Mouse (Mus musculus) forebrain, embryonic 10.5 days (tissue): ENCODE data around the gene Mipol1. TPM values are rescaled to one million over a fixed set of nuclear protein-coding genes. Genes with fewer than 3 reads are reported as not detected.

ENCODE experiments used
- DNase-seq: peaks from one replicate; pipeline ENCODE4 v3.0.0-alpha.2; 2017; ENCODE audit warnings: low spot score; ENCODE audit errors: extremely low spot score
- H3K27ac ChIP-seq: fragments of 300-500 bp; sonication (generic); 2 replicates; pipeline ENCODE4 v1.5.1; 2016; ENCODE audit warnings: mild to moderate bottlenecking
- H3K27me3 ChIP-seq: fragments of 300-500 bp; sonication (generic); 2 replicates; pipeline ENCODE4 v1.6.1; 2016; ENCODE audit warnings: mild to moderate bottlenecking; ENCODE audit not compliant: poor library complexity, severe bottlenecking
- H3K36me3 ChIP-seq: fragments of 300-500 bp; sonication (generic); replicated peaks from 2 replicates; pipeline ENCODE4 v1.6.1; 2016; ENCODE audit warnings: mild to moderate bottlenecking, moderate library complexity
- H3K4me1 ChIP-seq: fragments of 300-500 bp; sonication (generic); 2 replicates; pipeline ENCODE4 v1.6.1; 2016
- H3K4me3 ChIP-seq: fragments of 300-500 bp; sonication (generic); 2 replicates; pipeline ENCODE4 v1.5.1; 2016; ENCODE audit warnings: mild to moderate bottlenecking, moderate library complexity
- H3K9me3 ChIP-seq: fragments of 300-500 bp; sonication (generic); 2 replicates; pipeline ENCODE4 v1.6.1; 2016; ENCODE audit warnings: mild to moderate bottlenecking, moderate library complexity
- WGBS: fragments of 180-500 bp; shearing (Covaris S2); methylation state at CpG from one replicate; pipeline ENCODE4 v1.1.7; 2016; 5-methylcytosine and 5-hydroxymethylcytosine counted together
- polyA plus RNA-seq: library from polyadenylated mRNA; unstranded; fragments of >200 nt; fragmentation: Nextera tagmentation; extraction: Ambion mirVana; gene quantifications from 2 replicates; pipeline ENCODE4 v1.2.1, GENCODE M21; 2016

The Mipol1 gene
- polyA plus RNA-seq, 1 experiment from 2014 or later = 8.2 TPM

GRCm38 (mm10) chr12:57514552-57514951 lies 284.3 kb downstream of the Mipol1 start:
- H3K4me3 ChIP-seq = no peak overlapping the region
- no peak overlapping the region for H3K27ac ChIP-seq
- H3K9me3 ChIP-seq = no peaks in the 10 kb centered on the region
- no peaks in the 10 kb centered on the region for H3K4me1 ChIP-seq
- no peak for DNase-seq
- WGBS = 55% methylated on average over 1 of the region's 1 CpGs
- peaks cover 4% of the 10 kb centered on the region for H3K27me3 ChIP-seq
- no peaks in the 10 kb centered on the region for H3K36me3 ChIP-seq

- peaks cover 4% of the 10 kb centered on the region for H3K27me3 ChIP-seq
- no peak for DNase-seq
- H3K27ac ChIP-seq = no peak overlapping the region
- no peaks in the 10 kb centered on the region for H3K36me3 ChIP-seq
- no peaks in the 10 kb centered on the region for H3K4me1 ChIP-seq
- no peak overlapping the region for H3K4me3 ChIP-seq
- WGBS = 45% methylated on average over 12 of the region's 12 CpGs
- no peaks in the 10 kb centered on the region for H3K9me3 ChIP-seq
Measured at GRCm38 (mm10) chr12:57515702-57516377, 285.6 kb downstream of the Mipol1 start.

GRCm38 (mm10) chr12:57528335-57528734 lies 298.1 kb downstream of the Mipol1 start:
- H3K27me3 ChIP-seq = peaks cover 79% of the 10 kb centered on the region
- peaks cover 14% of the 10 kb centered on the region for H3K4me1 ChIP-seq
- WGBS = 85% methylated on average over 4 of the region's 4 CpGs
- H3K4me3 ChIP-seq = no peak overlapping the region
- no peak overlapping the region for H3K27ac ChIP-seq
- H3K36me3 ChIP-seq = no peaks in the 10 kb centered on the region
- DNase-seq = no peak
- H3K9me3 ChIP-seq = no peaks in the 10 kb centered on the region

- WGBS = 4% methylated on average over 9 of the region's 9 CpGs
- no peaks in the 10 kb centered on the region for H3K9me3 ChIP-seq
- DNase-seq = peak; percentile 50
- H3K27me3 ChIP-seq = peaks cover 94% of the 10 kb centered on the region
- H3K4me3 ChIP-seq = no peak overlapping the region; the same call in 1 of the 2 replicates
- H3K4me1 ChIP-seq = peaks cover 27% of the 10 kb centered on the region
- H3K27ac ChIP-seq = peak overlapping the region; percentile 58; the same call in 1 of the 2 replicates
- no peaks in the 10 kb centered on the region for H3K36me3 ChIP-seq
Measured at GRCm38 (mm10) chr12:57530474-57530873, 300.2 kb downstream of the Mipol1 start.

- Histone ChIP-seq H3K9me3 (no peaks in the 10 kb centered on the region), H3K27me3 (peaks cover 100% of the 10 kb centered on the region), H3K27ac (peak overlapping the region; percentile 67), H3K4me3 (peak overlapping the region; percentile 42), H3K36me3 (no peaks in the 10 kb centered on the region), H3K4me1 (peaks cover 65% of the 10 kb centered on the region)
- DNase-seq = no peak
- WGBS = 0% methylated on average over 5 of the region's 6 CpGs
Measured at GRCm38 (mm10) chr12:57534517-57534878, 304.3 kb downstream of the Mipol1 start.

GRCm38 (mm10) chr12:57534879-57535611 lies 304.8 kb downstream of the Mipol1 start:
- DNase-seq = peak; percentile 70
- H3K27ac ChIP-seq = peak overlapping the region; percentile 75
- H3K36me3 ChIP-seq = no peaks in the 10 kb centered on the region
- H3K4me3 ChIP-seq = peak overlapping the region; percentile 42
- under 1% methylated on average over 38 of the region's 39 CpGs for WGBS
- peaks cover 66% of the 10 kb centered on the region for H3K4me1 ChIP-seq
- no peaks in the 10 kb centered on the region for H3K9me3 ChIP-seq
- H3K27me3 ChIP-seq = peaks cover 100% of the 10 kb centered on the region

GRCm38 (mm10) chr12:57536056-57536908 lies 306.1 kb downstream of the Mipol1 start:
- peak; percentile 44 for DNase-seq
- no peak overlapping the region for H3K4me3 ChIP-seq
- no peaks in the 10 kb centered on the region for H3K9me3 ChIP-seq
- peaks cover 100% of the 10 kb centered on the region for H3K27me3 ChIP-seq
- H3K36me3 ChIP-seq = no peaks in the 10 kb centered on the region
- H3K4me1 ChIP-seq = peaks cover 56% of the 10 kb centered on the region
- WGBS = under 1% methylated on average over 25 of the region's 25 CpGs
- H3K27ac ChIP-seq = peak overlapping the region; percentile 33; the same call in 1 of the 2 replicates

GRCm38 (mm10) chr12:57536909-57537670 lies 306.9 kb downstream of the Mipol1 start:
- 2% methylated on average over 11 of the region's 11 CpGs for WGBS
- no peak overlapping the region for H3K27ac ChIP-seq
- no peak overlapping the region for H3K4me3 ChIP-seq
- H3K27me3 ChIP-seq = peaks cover 100% of the 10 kb centered on the region
- DNase-seq = peak; percentile 38
- H3K36me3 ChIP-seq = no peaks in the 10 kb centered on the region
- H3K4me1 ChIP-seq = peaks cover 60% of the 10 kb centered on the region
- no peaks in the 10 kb centered on the region for H3K9me3 ChIP-seq

- Histone ChIP-seq H3K27me3 (peaks cover 100% of the 10 kb centered on the region), H3K4me3 (peak overlapping the region; percentile 54), H3K4me1 (peaks cover 69% of the 10 kb centered on the region), H3K27ac (0 out of 2 replicates have a peak overlapping the region, but pooled peaks have one; percentile 79), H3K9me3 (no peaks in the 10 kb centered on the region), H3K36me3 (no peaks in the 10 kb centered on the region)
- peak; percentile 38 for DNase-seq
- WGBS = under 1% methylated on average over 21 of the region's 21 CpGs
Measured at GRCm38 (mm10) chr12:57537791-57538587, 307.8 kb downstream of the Mipol1 start.

GRCm38 (mm10) chr12:57538588-57539550 lies 308.6 kb downstream of the Mipol1 start:
- peak overlapping the region; percentile 54 for H3K4me3 ChIP-seq
- no peaks in the 10 kb centered on the region for H3K36me3 ChIP-seq
- H3K27me3 ChIP-seq = peaks cover 100% of the 10 kb centered on the region
- under 1% methylated on average over 63 of the region's 63 CpGs for WGBS
- H3K9me3 ChIP-seq = no peaks in the 10 kb centered on the region
- peak; percentile 73 for DNase-seq
- H3K4me1 ChIP-seq = peaks cover 74% of the 10 kb centered on the region
- H3K27ac ChIP-seq = peak overlapping the region; percentile 79
